Mouse (Mus musculus) left cerebral cortex, postnatal 4 days (tissue): ENCODE data around the gene Atp8b3. TPM values are rescaled to one million over a fixed set of nuclear protein-coding genes. Genes with fewer than 3 reads are reported as not detected.

ENCODE experiments used
- total RNA-seq, 2 experiments: library from RNA; stranded (reverse); gene quantifications; 2 replicates each; pipeline ENCODE4 v1.2.3; 2021

Atp8b3 gene
- total RNA-seq, 2 experiments from 2014 or later = 0.14 to 0.20 TPM

Other genes with a start within 250 kb of the Atp8b3 start
- gene Rps15, start 246.7 kb downstream of the Atp8b3 start, total RNA-seq = 100 to 1,000 TPM; 873 to 899 TPM
- gene Apc2, start 243.1 kb downstream of the Atp8b3 start, total RNA-seq = 100 to 1,000 TPM; 398 to 400 TPM
- 10 to 100 TPM; 13.6 to 14.2 TPM for gene 2310011J03Rik, start 218.6 kb downstream of the Atp8b3 start, total RNA-seq
- gene Pcsk4, start 209.6 kb downstream of the Atp8b3 start, total RNA-seq = 10 to 100 TPM in 1 of 2 experiments, 1 to 10 TPM in 1; 8.1 to 10.5 TPM
- gene Reep6, start 209.2 kb downstream of the Atp8b3 start, total RNA-seq = 10 to 100 TPM; 13.3 to 14.8 TPM
- under 1 TPM; 0.56 to 0.72 TPM for gene Adamtsl5, start 190.7 kb downstream of the Atp8b3 start, total RNA-seq
- gene Plk5, start 182.7 kb downstream of the Atp8b3 start, total RNA-seq = 1 to 10 TPM; 4.2 to 6.1 TPM
- gene Mex3d, start 151.5 kb downstream of the Atp8b3 start, total RNA-seq = 10 to 100 TPM; 75.5 to 80.1 TPM
- 100 to 1,000 TPM; 138 to 147 TPM for gene Mbd3, start 139.6 kb downstream of the Atp8b3 start, total RNA-seq
- 100 to 1,000 TPM; 282 to 286 TPM for gene Uqcr11, start 132.3 kb downstream of the Atp8b3 start, total RNA-seq
- 10 to 100 TPM; 51.9 to 53.7 TPM for gene Tcf3, start 105.5 kb downstream of the Atp8b3 start, total RNA-seq
- gene Onecut3, start 44.3 kb downstream of the Atp8b3 start, total RNA-seq = under 1 TPM in 1 of 2 experiments, not detected in 1; 0.24 TPM
- 10 to 100 TPM; 65.2 to 67.5 TPM for gene Rexo1, start 22.4 kb upstream of the Atp8b3 start, total RNA-seq
- gene Klf16, start 38.2 kb upstream of the Atp8b3 start, total RNA-seq = 10 to 100 TPM; 34.1 to 35.5 TPM
- 100 to 1,000 TPM; 131 to 133 TPM for gene Abhd17a, start 51.2 kb upstream of the Atp8b3 start, total RNA-seq
- gene Scamp4, start 63.7 kb upstream of the Atp8b3 start, total RNA-seq = 10 to 100 TPM; 30.9 to 34.5 TPM
- 1 to 10 TPM; 2.9 to 3.6 TPM for gene Adat3, start 63.8 kb upstream of the Atp8b3 start, total RNA-seq
- 1 to 10 TPM; 3.7 to 4.8 TPM for gene Gm49322, start 66.9 kb upstream of the Atp8b3 start, total RNA-seq
- gene Csnk1g2, start 83.7 kb upstream of the Atp8b3 start, total RNA-seq = 100 to 1,000 TPM; 130 to 138 TPM
- gene Btbd2, start 117.9 kb upstream of the Atp8b3 start, total RNA-seq = 10 to 100 TPM; 80.9 to 83.2 TPM
- gene Mknk2, start 139.0 kb upstream of the Atp8b3 start, total RNA-seq = 10 to 100 TPM; 61.6 to 67.1 TPM
- gene Mob3a, start 162.9 kb upstream of the Atp8b3 start, total RNA-seq = 10 to 100 TPM; 52.0 to 52.1 TPM
- 10 to 100 TPM; 46.3 to 53.6 TPM for gene Izumo4, start 163.1 kb upstream of the Atp8b3 start, total RNA-seq
- 100 to 1,000 TPM; 142 to 145 TPM for gene Ap3d1, start 203.1 kb upstream of the Atp8b3 start, total RNA-seq
- 10 to 100 TPM; 62.1 TPM for gene Dot1l, start 216.1 kb upstream of the Atp8b3 start, total RNA-seq